In genomic region chr2:168589368-168590167, GRCm38 (mm10) we compare ENCODE assay signal across 8 mouse cellular contexts. TPM values are rescaled to one million over a fixed set of nuclear protein-coding genes. Genes with fewer than 3 reads are reported as not detected.
DNase-seq lines count a peak whose midpoint lies in the region; ATAC-seq and TF ChIP-seq lines count a peak whose summit lies in the region.

No protein-coding gene starts in this region.

- H3K9me3 ChIP-seq in hindbrain, embryonic 14.5 days (ENCODE audit: control insufficient read depth, low read length), result no peaks in the 10 kb centered on the region
- H3K9me3 ChIP-seq in midbrain, embryonic 12.5 days, result no peaks in the 10 kb centered on the region

- TF ChIP-seq CTCF in lung, adult 2 months (IDR thresholded peaks at IDR 0.05; ENCODE audit: insufficient read depth, low read length), result no peak
- TF ChIP-seq CTCF in cerebellum, adult 2 months (IDR thresholded peaks at IDR 0.05; ENCODE audit: borderline replicate concordance, insufficient read depth, low read depth, low read length), result no peak

- no peaks in the 10 kb centered on the region for H3K36me3 ChIP-seq in hindbrain, embryonic 14.5 days (replicated peaks; ENCODE audit: control insufficient read depth, insufficient read depth)
- H3K36me3 ChIP-seq in midbrain, embryonic 12.5 days, result no peaks in the 10 kb centered on the region

- DNase-seq in lung, adult 2 months, result peak; percentile 31
- DNase-seq in lung, adult 18-20 months, result no peak
- DNase-seq in hindbrain, embryonic 14.5 days (ENCODE audit: low spot score), result no peak
- DNase-seq in urinary bladder, postnatal 36 days (ENCODE audit: low spot score in 2 of 2), result no peak
- no peak for DNase-seq in cerebellum, adult 2 months
- no peak for DNase-seq in frontal cortex, postnatal 25 days (ENCODE audit: low spot score in 2 of 2)

- peak overlapping the region; percentile 18; the same call in 1 of the 2 replicates for H3K9ac ChIP-seq in hindbrain, embryonic 14.5 days
- peak overlapping the region; percentile 51 for H3K9ac ChIP-seq in midbrain, embryonic 12.5 days (replicated peaks)

- 13% methylated on average over 21 of the region's 21 CpGs for WGBS in lung, adult 2 months
- 3% methylated on average over 21 of the region's 21 CpGs for WGBS in hindbrain, embryonic 14.5 days
- WGBS in midbrain, embryonic 12.5 days, result 7% methylated on average over 21 of the region's 21 CpGs
- 19% methylated on average over 21 of the region's 21 CpGs for whole genome bisulfite sequencing in cerebellum, adult 2 months

- peak overlapping the region; percentile 55 for H3K4me3 ChIP-seq in lung, adult 2 months (replicated peaks; ENCODE audit: extremely low read depth, low read depth, low read length)
- peak overlapping the region; percentile 56 for H3K4me3 ChIP-seq in brown adipose tissue, adult 24 weeks (ENCODE audit: insufficient read depth, low read depth, low read length)
- peak overlapping the region; percentile 28 for H3K4me3 ChIP-seq in hindbrain, embryonic 14.5 days (replicated peaks; ENCODE audit: low read length)
- H3K4me3 ChIP-seq in midbrain, embryonic 12.5 days, result peak overlapping the region; percentile 44
- no peak overlapping the region for H3K4me3 ChIP-seq in cerebellum, adult 2 months (replicated peaks; ENCODE audit: insufficient read depth, low read depth, low read length)

- H3K27ac ChIP-seq in brown adipose tissue, adult 24 weeks (replicated peaks; ENCODE audit: low read depth, low read length), result no peak overlapping the region
- no peak overlapping the region for H3K27ac ChIP-seq in hindbrain, embryonic 14.5 days
- no peak overlapping the region for H3K27ac ChIP-seq in midbrain, embryonic 12.5 days (replicated peaks)
- H3K27ac ChIP-seq in cerebellum, adult 2 months (ENCODE audit: insufficient read depth, low read length), result no peak overlapping the region

- peaks cover 5% of the 10 kb centered on the region; the same call in 1 of the 2 replicates for H3K4me1 ChIP-seq in lung, adult 2 months (ENCODE audit: control insufficient read depth, insufficient read depth, low read length)
- H3K4me1 ChIP-seq in brown adipose tissue, adult 24 weeks (ENCODE audit: control insufficient read depth, insufficient read depth, insufficient read length, low read length), result no peaks in the 10 kb centered on the region; the same call in 1 of the 2 replicates
- peaks cover 20% of the 10 kb centered on the region for H3K4me1 ChIP-seq in hindbrain, embryonic 14.5 days (replicated peaks; ENCODE audit: control insufficient read depth, insufficient read depth, low read length)
- H3K4me1 ChIP-seq in midbrain, embryonic 12.5 days, result peaks cover 15% of the 10 kb centered on the region
- H3K4me1 ChIP-seq in cerebellum, adult 2 months (ENCODE audit: control insufficient read depth, insufficient read depth, low read length), result peaks cover 28% of the 10 kb centered on the region

- peaks cover 31% of the 10 kb centered on the region for H3K27me3 ChIP-seq in hindbrain, embryonic 14.5 days (ENCODE audit: control insufficient read depth, insufficient read depth, low read length)
- peaks cover 49% of the 10 kb centered on the region for H3K27me3 ChIP-seq in midbrain, embryonic 12.5 days
- no peaks in the 10 kb centered on the region for H3K27me3 ChIP-seq in cerebellum, adult 2 months (ENCODE audit: control insufficient read depth, insufficient read depth, low read length)

- TF ChIP-seq POLR2A in lung, adult 2 months (IDR thresholded peaks at IDR 0.05; ENCODE audit: borderline replicate concordance, extremely low read depth, low read depth, low read length), result no peak
- TF ChIP-seq POLR2A in cerebellum, adult 2 months (IDR thresholded peaks at IDR 0.05; ENCODE audit: borderline replicate concordance, insufficient read depth, low read length), result no peak

- H3K4me2 ChIP-seq in hindbrain, embryonic 14.5 days (replicated peaks), result peak overlapping the region; percentile 53
- peak overlapping the region; percentile 70 for H3K4me2 ChIP-seq in midbrain, embryonic 12.5 days (replicated peaks)

- ATAC-seq in hindbrain, embryonic 14.5 days (ENCODE audit: low FRiP score), result peak; percentile 57; the same call in 1 of the 2 replicates
- peak; percentile 34; the same call in 1 of the 2 replicates for ATAC-seq in midbrain, embryonic 12.5 days (ENCODE audit: low FRiP score, low read depth)

RNA-seq across cellular contexts. Expression of gene Nfatc2, which starts 11.9 kb away (rescaled TPM):
- polyA plus RNA-seq in lung, adult 2 months (2012; rRNA removed), result 2.5 and 3.2 TPM in 2 replicates
- 0.91 and 1.3 TPM in 2 replicates for polyA plus RNA-seq in brown adipose tissue, adult 24 weeks (2012; ENCODE audit: insufficient read depth, insufficient read length, missing spikeins)
- polyA plus RNA-seq in hindbrain, embryonic 14.5 days (2014; fragmentation: Nextera tagmentation; extraction: Ambion mirVana), result 3.4 and 3.7 TPM in 2 replicates
- polyA plus RNA-seq in midbrain, embryonic 12.5 days (2016; fragmentation: Nextera tagmentation; extraction: Ambion mirVana), result 0.97 and 1.5 TPM in 2 replicates
- polyA plus RNA-seq in cerebellum, adult 2 months (2012; rRNA removed), result 24.0 and 26.0 TPM in 2 replicates
